Mouse (Mus musculus): ENCODE data around the gene Ggnbp2.
A peak's percentile ranks its signal among the peaks of the same experiment; 100 is the strongest.

DNA sequence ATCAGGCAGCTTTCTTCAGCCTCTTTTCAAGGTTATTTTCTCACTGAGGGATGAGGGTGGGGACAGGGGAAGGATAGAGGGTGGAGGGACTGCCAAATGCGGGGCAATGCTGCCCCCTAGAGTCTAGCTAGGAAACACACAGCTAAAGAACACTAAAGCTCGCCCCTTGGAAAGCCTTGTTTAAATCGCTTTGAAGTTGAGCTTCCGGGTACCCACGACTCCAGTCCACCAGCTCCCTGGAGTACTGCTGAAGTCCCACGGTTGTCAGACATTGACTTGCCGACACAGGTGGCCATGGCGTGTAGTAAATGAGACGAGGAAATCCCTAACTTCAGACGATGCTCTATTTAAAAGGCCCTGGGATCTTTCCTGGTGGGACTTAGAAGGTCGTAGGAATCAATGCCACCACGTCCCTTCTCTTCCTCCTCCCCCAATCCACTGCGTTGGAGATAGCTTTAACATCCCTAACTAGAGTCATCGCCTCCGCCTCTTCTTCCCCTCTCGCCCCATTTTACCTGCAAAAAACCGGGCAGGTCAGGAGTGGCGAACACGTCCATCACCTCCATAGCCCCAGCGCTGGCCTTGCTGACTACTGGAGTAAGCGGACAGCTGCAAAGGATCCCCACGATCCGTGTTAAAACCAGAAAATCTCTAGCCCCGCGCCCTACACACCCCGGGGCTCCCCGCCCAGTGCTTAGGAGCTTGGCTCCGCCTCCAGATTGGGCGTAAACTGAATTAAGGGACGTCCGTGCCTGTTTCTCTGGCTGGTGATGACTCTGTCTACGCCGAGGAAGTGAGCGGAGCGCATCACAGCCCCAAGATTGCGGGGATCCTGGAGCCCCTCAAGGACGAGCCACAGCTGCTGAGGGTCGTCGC, 52.3 kb downstream of the Ggnbp2 start:
- TF ChIP-seq CTCF (IDR thresholded peaks at IDR 0.05; ENCODE audit: low read depth) (peak; percentile 87), EP300 (IDR thresholded peaks at IDR 0.05; ENCODE audit: low read depth) (no peak; the same call in 1 of the 2 replicates)
